Mouse (Mus musculus): ENCODE data around the gene Pif1.

The Pif1 gene

GRCm38 (mm10) chr9:65598765-65599249 is 11.8 kb downstream of the Pif1 start:
- DNase-seq (ENCODE audit: low spot score), result peak; percentile 58

- no peak for DNase-seq (ENCODE audit: low spot score)
Measured at GRCm38 (mm10) chr9:65600951-65601350, 14.0 kb downstream of the Pif1 start.

- DNase-seq (ENCODE audit: low spot score), result no peak
Measured at GRCm38 (mm10) chr9:65603401-65604102, 16.6 kb downstream of the Pif1 start.

- DNase-seq (ENCODE audit: low spot score), result peak; percentile 53
Measured at GRCm38 (mm10) chr9:65605471-65606136, 18.6 kb downstream of the Pif1 start.

- no peak for DNase-seq (ENCODE audit: low spot score)
Measured at GRCm38 (mm10) chr9:65606321-65607109, 19.6 kb downstream of the Pif1 start.

GRCm38 (mm10) chr9:65607120-65607519 is 20.2 kb downstream of the Pif1 start:
- DNase-seq (ENCODE audit: low spot score), result no peak

- no peak for DNase-seq (ENCODE audit: low spot score)
Measured at GRCm38 (mm10) chr9:65611969-65612486, 25.1 kb downstream of the Pif1 start.

GRCm38 (mm10) chr9:65613098-65613497 is 26.1 kb downstream of the Pif1 start:
- no peak for DNase-seq (ENCODE audit: low spot score)

- DNase-seq (ENCODE audit: low spot score), result no peak
Measured at GRCm38 (mm10) chr9:65619311-65619710, 32.4 kb downstream of the Pif1 start.

GRCm38 (mm10) chr9:65621196-65621595 is 34.2 kb downstream of the Pif1 start:
- no peak for DNase-seq (ENCODE audit: low spot score)

- no peak for DNase-seq (ENCODE audit: low spot score)
Measured at GRCm38 (mm10) chr9:65621666-65622065, 34.7 kb downstream of the Pif1 start.

GRCm38 (mm10) chr9:65622826-65623225 is 35.9 kb downstream of the Pif1 start:
- DNase-seq (ENCODE audit: low spot score), result no peak

GRCm38 (mm10) chr9:65624266-65624665 is 37.3 kb downstream of the Pif1 start:
- DNase-seq (ENCODE audit: low spot score), result no peak

GRCm38 (mm10) chr9:65629025-65629766 is 42.2 kb downstream of the Pif1 start, which contains the start of gene Rbpms2:
TSS of gene Rbpms2 (plus strand) at chr9:65629648.
- no peak for DNase-seq (ENCODE audit: low spot score)

- DNase-seq (ENCODE audit: low spot score), result no peak
Measured at GRCm38 (mm10) chr9:65629767-65630630, 43.0 kb downstream of the Pif1 start.

GRCm38 (mm10) chr9:65630631-65631353 is 43.8 kb downstream of the Pif1 start:
- DNase-seq (ENCODE audit: low spot score), result no peak

GRCm38 (mm10) chr9:65631354-65632021 is 44.5 kb downstream of the Pif1 start:
- no peak for DNase-seq (ENCODE audit: low spot score)

- DNase-seq (ENCODE audit: low spot score), result no peak
Measured at GRCm38 (mm10) chr9:65635766-65636165, 48.8 kb downstream of the Pif1 start.

- no peak for DNase-seq (ENCODE audit: low spot score)
Measured at GRCm38 (mm10) chr9:65636926-65637325, 50.0 kb downstream of the Pif1 start.
